Mouse (Mus musculus): ENCODE results near the gene Ifngr2. TPM values are rescaled to one million over a fixed set of nuclear protein-coding genes. Genes with fewer than 3 reads are reported as not detected.

The Ifngr2 gene
- total and polyA plus RNA-seq, 3 experiments: 100 to 120 (median 120) TPM

DNA sequence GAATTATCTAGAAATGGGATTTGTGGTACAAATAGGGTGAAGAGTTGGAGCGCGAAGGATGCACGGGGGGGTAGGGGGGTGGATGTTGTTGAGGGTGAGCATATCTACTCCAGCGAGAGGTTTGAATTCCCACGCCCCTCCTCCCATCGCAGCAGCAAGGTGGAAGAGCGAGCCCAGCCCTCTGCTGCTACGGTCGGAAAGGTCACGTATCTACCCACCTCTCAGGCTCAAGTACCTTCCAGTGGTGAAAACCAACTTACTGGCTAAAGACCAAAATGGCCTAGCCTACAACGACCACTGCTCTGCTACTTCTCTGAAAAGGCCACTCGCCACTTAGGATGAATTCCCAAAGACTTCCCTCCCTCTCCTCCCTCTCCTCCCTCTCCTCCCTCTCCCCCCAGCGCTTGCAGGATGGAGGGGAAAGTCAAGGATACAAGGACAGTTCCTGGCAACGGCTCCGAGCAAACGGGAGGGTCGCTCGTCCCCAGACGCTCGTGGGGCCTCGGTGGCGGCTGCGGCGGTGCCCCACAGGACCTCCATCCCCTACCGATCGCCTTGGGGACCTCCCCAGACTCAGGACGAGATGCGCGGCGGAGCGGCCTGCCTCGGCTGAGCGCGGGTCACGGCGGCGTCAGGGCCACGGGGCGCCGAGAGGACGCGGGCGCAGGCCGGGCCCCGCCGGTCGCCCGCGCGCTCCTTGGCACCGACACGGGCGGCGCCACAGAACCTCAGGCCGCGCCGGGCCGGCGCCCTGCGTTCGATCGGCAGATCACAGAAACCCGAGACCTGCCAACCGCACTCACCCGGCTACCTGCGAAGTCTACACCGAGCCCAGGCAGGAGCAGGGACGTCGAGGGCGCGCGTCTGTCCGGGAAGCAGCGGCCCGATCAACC lies 50.2 kb downstream of the Ifngr2 start:
- peak overlapping the region; percentile 89 for H3K27ac ChIP-seq
- peak overlapping the region; percentile 84 for H3K9ac ChIP-seq (ENCODE audit: low read depth, low read length)
- H3K27me3 ChIP-seq (ENCODE audit: control insufficient read depth, insufficient read depth, low read length): no peaks in the 10 kb centered on the region
- WGBS: 2% methylated on average over 75 of the region's 75 CpGs
- peaks cover 2% of the 10 kb centered on the region; the same call in 1 of the 2 replicates for H3K79me2 ChIP-seq (replicated peaks; ENCODE audit: control insufficient read depth, insufficient read depth, low read length)
- peaks cover 3% of the 10 kb centered on the region; the same call in 1 of the 2 replicates for H3K4me1 ChIP-seq (ENCODE audit: control insufficient read depth, insufficient read depth, low read length)
- TF ChIP-seq EP300 (IDR thresholded peaks at IDR 0.05; ENCODE audit: insufficient read depth, low read depth, low read length) (no peak), POLR2A (IDR thresholded peaks at IDR 0.05; ENCODE audit: insufficient read depth, low read depth, low read length) (peak; percentile 64)
- peak in 1 of 2 experiments; percentile 19 for DNase-seq
- no peaks in the 10 kb centered on the region for H3K36me3 ChIP-seq (ENCODE audit: control insufficient read depth, insufficient read depth, low read length)
- intact Hi-C loops (cut with DNase I): loop anchor here (5.0 kb wide), 2 partner anchors 50 kb away; partner anchors contain the start of genes Gart, Ifngr2 and Son
- H3K4me3 ChIP-seq: peak overlapping the region; percentile 86

DNA sequence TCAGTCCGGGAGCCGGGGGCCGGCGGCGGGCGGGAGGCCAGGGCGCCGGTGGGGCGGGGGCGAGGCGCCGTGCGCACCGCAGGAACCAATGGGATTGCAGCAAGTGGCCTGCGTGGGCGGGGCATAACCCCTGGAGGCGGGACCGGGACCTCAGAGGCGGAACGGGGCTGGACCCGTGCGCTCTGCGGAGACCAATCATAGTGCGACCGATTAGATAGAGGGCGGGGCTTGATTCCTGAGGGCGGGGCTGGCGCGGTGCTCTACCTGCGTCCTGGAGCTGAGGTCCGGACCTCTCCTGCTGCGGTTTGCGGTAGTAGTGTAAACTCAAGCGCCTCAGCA lies 50.8 kb downstream of the Ifngr2 start, which contains the start of gene Tmem50b:
TSS of gene Tmem50b (minus strand) at position 129 of the 339 bp plus-strand sequence.
- H3K79me2 ChIP-seq (replicated peaks; ENCODE audit: control insufficient read depth, insufficient read depth, low read length): peaks cover 2% of the 10 kb centered on the region; the same call in 1 of the 2 replicates
- WGBS: under 1% methylated on average over 34 of the region's 34 CpGs
- H3K27ac ChIP-seq: peak within 1 kb of the TSS; percentile 89
- TF ChIP-seq CTCF (IDR thresholded peaks at IDR 0.05) (no peak), POLR2A (IDR thresholded peaks at IDR 0.05; ENCODE audit: insufficient read depth, low read depth, low read length) (no peak)
- no peaks in the 10 kb centered on the region for H3K36me3 ChIP-seq (ENCODE audit: control insufficient read depth, insufficient read depth, low read length)
- peak within 1 kb of the TSS; percentile 86 for H3K4me3 ChIP-seq
- H3K4me1 ChIP-seq (ENCODE audit: control insufficient read depth, insufficient read depth, low read length): peaks cover 3% of the 10 kb centered on the region; the same call in 1 of the 2 replicates
- intact Hi-C loops (cut with DNase I): loop anchor here (2.0 to 5.0 kb wide), 3 partner anchors 19 to 50 kb away; partner anchors contain the start of genes Gart, Ifngr2 and Son
- peak; percentile 99 for DNase-seq
- H3K27me3 ChIP-seq (ENCODE audit: control insufficient read depth, insufficient read depth, low read length): no peaks in the 10 kb centered on the region
- H3K9ac ChIP-seq (ENCODE audit: low read depth, low read length): peak within 1 kb of the TSS; percentile 84

DNA sequence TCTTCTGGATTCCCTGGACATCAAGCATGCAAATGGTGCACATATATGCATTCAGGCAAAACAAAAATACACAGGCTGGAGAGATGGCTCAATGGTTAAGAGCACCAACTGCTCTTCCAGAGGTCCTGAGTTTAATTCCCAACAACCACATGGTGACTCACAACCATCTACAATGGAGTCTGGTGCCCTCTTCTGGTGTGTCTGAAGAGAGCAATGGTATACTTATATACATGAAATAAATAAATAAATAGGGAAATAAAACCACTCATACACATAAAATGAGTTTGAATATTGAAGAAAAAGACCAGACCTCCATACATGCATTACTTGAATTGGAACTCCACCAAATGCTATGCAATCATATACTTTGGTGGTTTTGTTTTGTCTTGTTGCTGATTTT lies 52.4 kb downstream of the Ifngr2 start:
- no peaks in the 10 kb centered on the region for H3K36me3 ChIP-seq (ENCODE audit: control insufficient read depth, insufficient read depth, low read length)
- DNase-seq: no peak
- peak; percentile 23; the same call in 1 of the 2 replicates for TF ChIP-seq CTCF (IDR thresholded peaks at IDR 0.05)
- TF ChIP-seq POLR2A (IDR thresholded peaks at IDR 0.05; ENCODE audit: insufficient read depth, low read depth, low read length): no peak
- no peak for TF ChIP-seq EP300 (IDR thresholded peaks at IDR 0.05; ENCODE audit: insufficient read depth, low read depth, low read length)
- no peak overlapping the region for H3K9ac ChIP-seq (ENCODE audit: low read depth, low read length)
- H3K4me3 ChIP-seq: no peak overlapping the region
- H3K4me1 ChIP-seq (ENCODE audit: control insufficient read depth, insufficient read depth, low read length): peaks cover 3% of the 10 kb centered on the region; the same call in 1 of the 2 replicates
- intact Hi-C loops (cut with DNase I): loop anchor here (2.0 to 5.0 kb wide), 3 partner anchors 18 to 52 kb away; partner anchors contain the start of genes Gart, Ifngr2 and Son
- no peaks in the 10 kb centered on the region for H3K79me2 ChIP-seq (replicated peaks; ENCODE audit: control insufficient read depth, insufficient read depth, low read length)
- H3K27me3 ChIP-seq (ENCODE audit: control insufficient read depth, insufficient read depth, low read length): no peaks in the 10 kb centered on the region
- H3K27ac ChIP-seq: no peak overlapping the region

DNA sequence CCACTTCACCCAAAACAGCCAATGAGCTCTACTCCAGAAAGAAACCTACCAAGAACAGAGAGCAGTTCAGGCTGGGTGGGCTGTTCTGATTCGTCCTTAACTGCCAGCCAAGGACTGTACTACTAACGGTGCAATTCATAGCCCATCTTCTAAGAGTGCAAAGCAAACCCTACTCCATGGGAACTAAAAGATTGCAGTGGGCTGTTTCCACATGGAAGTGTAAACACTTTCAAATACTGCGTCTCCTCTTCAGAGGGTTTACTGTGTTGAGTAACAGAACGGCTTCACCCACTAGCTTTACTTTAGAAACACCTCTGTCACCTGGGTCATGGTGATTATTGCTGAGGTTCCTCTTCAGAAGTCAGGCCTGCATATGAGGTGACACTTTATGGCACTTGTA lies 54.2 kb downstream of the Ifngr2 start:
- intact Hi-C loops (cut with DNase I): no loop called here
- 86% methylated on average over 4 of the region's 4 CpGs for WGBS

DNA sequence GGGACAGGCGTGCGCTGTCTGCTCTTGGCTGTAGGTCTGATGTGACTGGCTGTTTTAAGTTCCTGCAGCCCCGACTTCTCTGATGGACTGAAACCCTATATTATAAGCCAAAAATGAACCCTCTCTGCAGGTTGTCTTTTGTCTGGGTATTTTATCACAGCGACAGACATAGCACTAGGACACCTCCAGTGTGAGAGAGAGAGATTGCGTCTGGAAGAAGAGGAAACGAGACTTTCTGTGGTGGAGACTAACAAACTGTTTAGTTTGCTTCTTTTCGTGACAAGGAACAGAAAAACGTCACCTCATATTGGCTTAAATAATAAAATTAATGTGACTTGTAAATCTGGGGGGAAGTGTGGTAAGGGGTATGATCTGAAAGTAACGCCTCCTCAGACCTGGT lies 54.8 kb downstream of the Ifngr2 start:
- Histone ChIP-seq H3K9ac (ENCODE audit: low read depth, low read length) (no peak overlapping the region), H3K4me1 (ENCODE audit: control insufficient read depth, insufficient read depth, low read length) (peaks cover 2% of the 10 kb centered on the region; the same call in 1 of the 2 replicates), H3K27me3 (ENCODE audit: control insufficient read depth, insufficient read depth, low read length) (no peaks in the 10 kb centered on the region), H3K27ac (no peak overlapping the region), H3K36me3 (ENCODE audit: control insufficient read depth, insufficient read depth, low read length) (no peaks in the 10 kb centered on the region), H3K4me3 (no peak overlapping the region), H3K79me2 (replicated peaks; ENCODE audit: control insufficient read depth, insufficient read depth, low read length) (no peaks in the 10 kb centered on the region)
- no peak for DNase-seq
- no peak for TF ChIP-seq EP300 (IDR thresholded peaks at IDR 0.05; ENCODE audit: insufficient read depth, low read depth, low read length)
- TF ChIP-seq CTCF (IDR thresholded peaks at IDR 0.05): no peak
- no peak for TF ChIP-seq POLR2A (IDR thresholded peaks at IDR 0.05; ENCODE audit: insufficient read depth, low read depth, low read length)
- WGBS: 75% methylated on average over 9 of the region's 9 CpGs
- intact Hi-C loops (cut with DNase I): no loop called here

More for the DNA sequence above, 54.2 kb downstream of the Ifngr2 start:
- Histone ChIP-seq H3K4me1 (ENCODE audit: control insufficient read depth, insufficient read depth, low read length) (peaks cover 2% of the 10 kb centered on the region; the same call in 1 of the 2 replicates), H3K79me2 (replicated peaks; ENCODE audit: control insufficient read depth, insufficient read depth, low read length) (no peaks in the 10 kb centered on the region), H3K27me3 (ENCODE audit: control insufficient read depth, insufficient read depth, low read length) (no peaks in the 10 kb centered on the region), H3K27ac (no peak overlapping the region), H3K4me3 (no peak overlapping the region), H3K36me3 (ENCODE audit: control insufficient read depth, insufficient read depth, low read length) (no peaks in the 10 kb centered on the region), H3K9ac (ENCODE audit: low read depth, low read length) (no peak overlapping the region)
- TF ChIP-seq POLR2A (IDR thresholded peaks at IDR 0.05; ENCODE audit: insufficient read depth, low read depth, low read length) (no peak), CTCF (IDR thresholded peaks at IDR 0.05) (no peak), EP300 (IDR thresholded peaks at IDR 0.05; ENCODE audit: insufficient read depth, low read depth, low read length) (no peak)
- DNase-seq: no peak

DNA sequence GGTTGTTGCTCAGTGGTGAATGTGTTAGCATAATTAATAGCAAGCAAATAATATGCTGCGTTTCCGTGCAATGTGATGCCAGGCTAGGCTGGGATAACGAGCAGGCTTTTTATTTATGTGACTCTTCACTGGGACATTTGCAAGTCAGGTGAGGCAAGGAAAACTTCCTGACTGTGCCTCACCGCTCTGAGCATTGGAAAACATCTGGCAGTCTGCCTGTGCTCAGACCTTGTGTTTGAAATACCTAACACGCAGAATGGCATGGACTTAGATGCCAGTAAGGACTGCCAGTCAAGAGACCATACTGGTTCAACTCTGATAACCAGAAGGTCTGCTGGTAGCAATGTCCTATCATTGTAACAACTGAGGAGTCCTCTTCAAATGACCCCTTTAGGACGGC lies 58.3 kb downstream of the Ifngr2 start:
- intact Hi-C loops (cut with DNase I): no loop called here
- no peaks in the 10 kb centered on the region for H3K4me1 ChIP-seq (ENCODE audit: control insufficient read depth, insufficient read depth, low read length)
- peak in 1 of 2 experiments; percentile 32 for DNase-seq
- H3K27me3 ChIP-seq (ENCODE audit: control insufficient read depth, insufficient read depth, low read length): no peaks in the 10 kb centered on the region
- H3K36me3 ChIP-seq (ENCODE audit: control insufficient read depth, insufficient read depth, low read length): no peaks in the 10 kb centered on the region
- H3K79me2 ChIP-seq (replicated peaks; ENCODE audit: control insufficient read depth, insufficient read depth, low read length): no peaks in the 10 kb centered on the region
- TF ChIP-seq POLR2A (IDR thresholded peaks at IDR 0.05; ENCODE audit: insufficient read depth, low read depth, low read length) (no peak), EP300 (IDR thresholded peaks at IDR 0.05; ENCODE audit: insufficient read depth, low read depth, low read length) (no peak), CTCF (IDR thresholded peaks at IDR 0.05) (no peak)
- H3K27ac ChIP-seq: no peak overlapping the region
- no peak overlapping the region for H3K9ac ChIP-seq (ENCODE audit: low read depth, low read length)
- WGBS: 64% methylated on average over 6 of the region's 6 CpGs
- no peak overlapping the region for H3K4me3 ChIP-seq
